Mouse (Mus musculus) G1E (cell line): ENCODE data around the gene Mybpc3.

ENCODE experiments used
- CTCF ChIP-seq: IDR thresholded peaks from 2 replicates; pipeline ENCODE4 v1.5.1; 2012; ENCODE audit warnings: low read depth, low read length, inconsistent platforms, mixed read lengths
- GATA1 ChIP-seq: IDR thresholded peaks from 2 replicates; pipeline ENCODE4 v1.6.1; 2012; ENCODE audit warnings: borderline replicate concordance, low read length, inconsistent platforms, mixed read lengths
- TAL1 ChIP-seq: conservative IDR thresholded peaks from 2 replicates; pipeline ENCODE4 v1.6.1; 2012; ENCODE audit warnings: low read depth, low read length, inconsistent platforms, mixed read lengths

DNA sequence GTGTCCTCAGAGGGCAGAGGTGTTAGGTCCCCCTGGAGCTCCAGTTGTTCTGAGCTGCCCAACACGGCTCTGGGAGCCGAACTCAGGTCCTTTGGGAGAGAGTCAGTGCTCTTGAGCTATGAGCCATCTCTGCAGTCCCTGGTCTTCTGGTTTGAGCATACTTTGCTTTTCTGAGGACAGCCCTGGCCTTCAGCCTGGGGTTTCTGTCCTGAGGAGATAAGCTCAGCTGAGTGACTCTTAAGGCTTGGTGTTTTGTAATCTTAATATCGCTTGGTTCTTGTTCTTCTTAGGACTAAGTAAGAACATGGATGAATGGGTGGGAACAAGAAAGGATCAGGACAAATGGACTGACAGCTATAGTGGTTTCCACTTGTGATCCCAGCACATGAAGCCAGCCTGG lies 9.8 kb upstream of the Mybpc3 start:
- TF ChIP-seq CTCF (no peak), GATA1 (no peak), TAL1 (peak; percentile 33)
